Mouse (Mus musculus) layer of hippocampus, postnatal 14 days (tissue): ENCODE measurements at regions not wholly inside any gene's neighbourhood (a gene's known extent, or its start where the extent isn't known, plus 50 kb on each side); places are given as distances from the start of the nearest gene placed in this dataset.

Source experiments
- DNase-seq, 2 experiments: peaks; one replicate each; pipeline ENCODE4 v3.0.0; 2021 to 2022; ENCODE audit warnings: low spot score in 2 of 2, mixed read lengths in 1 of 2

GRCm38 (mm10) chr10:117528575-117529268 is 100.6 kb upstream of the Cpm start:
- DNase-seq = no peak

GRCm38 (mm10) chr10:117527979-117528378 is 101.3 kb upstream of the Cpm start:
- DNase-seq = no peak

GRCm38 (mm10) chr10:117527243-117527642 is 102.1 kb upstream of the Cpm start:
- DNase-seq = no peak

GRCm38 (mm10) chr10:117526834-117527188 is 102.5 kb upstream of the Cpm start:
- DNase-seq = no peak

- no peak for DNase-seq
These were observed 103.1 kb upstream of the Cpm start for GRCm38 (mm10) chr10:117526008-117526833.

- no peak for DNase-seq
These were observed 103.7 kb upstream of the Cpm start for GRCm38 (mm10) chr10:117525608-117526007.

- no peak for DNase-seq
These were observed 104.3 kb upstream of the Cpm start for GRCm38 (mm10) chr10:117524926-117525565.

GRCm38 (mm10) chr10:117524101-117524500 is 105.2 kb upstream of the Cpm start:
- no peak for DNase-seq

GRCm38 (mm10) chr10:117522906-117523829 is 106.1 kb upstream of the Cpm start:
- no peak for DNase-seq

- DNase-seq = no peak
These were observed 106.9 kb upstream of the Cpm start for GRCm38 (mm10) chr10:117522373-117522772.

- no peak for DNase-seq
These were observed 107.7 kb upstream of the Cpm start for GRCm38 (mm10) chr10:117521315-117522270.

- DNase-seq = no peak
These were observed 108.6 kb upstream of the Cpm start for GRCm38 (mm10) chr10:117520536-117521314.

GRCm38 (mm10) chr10:117519670-117520535 is 109.4 kb upstream of the Cpm start:
- DNase-seq = no peak

- DNase-seq = no peak
These were observed 110.3 kb upstream of the Cpm start for GRCm38 (mm10) chr10:117518793-117519669.

- DNase-seq = no peak
These were observed 111.2 kb upstream of the Cpm start for GRCm38 (mm10) chr10:117517800-117518770.
